Mouse (Mus musculus): ENCODE results near the gene Kcnc3.

Kcnc3 gene

DNA sequence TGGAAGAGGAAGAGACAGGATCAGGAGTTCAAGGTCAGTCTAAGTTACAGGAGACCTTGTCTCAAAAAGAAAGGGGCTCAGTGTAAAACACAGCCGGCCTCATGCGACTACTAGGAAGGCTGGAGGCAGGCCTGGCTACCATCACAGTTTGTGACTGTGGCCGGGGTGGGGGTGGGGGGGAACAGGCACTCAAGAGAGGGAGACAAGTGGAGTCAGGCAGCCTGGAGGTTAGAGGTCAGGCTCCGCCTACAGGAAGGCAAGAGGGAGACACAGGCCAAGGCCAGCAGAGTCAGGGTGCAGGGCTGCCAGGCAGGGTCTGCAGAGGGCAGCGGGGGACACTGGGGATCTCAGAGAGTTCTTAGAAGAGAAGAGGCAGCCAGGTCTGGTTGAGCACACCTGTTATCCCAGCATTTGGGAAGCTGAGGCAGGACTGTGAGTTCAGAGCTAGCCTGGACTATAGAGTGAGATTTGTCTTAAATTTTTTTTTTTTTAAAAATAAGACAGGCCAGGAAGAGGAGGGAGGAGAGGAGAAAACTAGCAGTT is 6.6 kb downstream of the Kcnc3 start:
- DNase-seq (ENCODE audit: low read depth, low spot score): no peak

GRCm38 (mm10) chr7:44597666-44598065 is 7.2 kb downstream of the Kcnc3 start:
- DNase-seq (ENCODE audit: low read depth, low spot score): no peak

DNA sequence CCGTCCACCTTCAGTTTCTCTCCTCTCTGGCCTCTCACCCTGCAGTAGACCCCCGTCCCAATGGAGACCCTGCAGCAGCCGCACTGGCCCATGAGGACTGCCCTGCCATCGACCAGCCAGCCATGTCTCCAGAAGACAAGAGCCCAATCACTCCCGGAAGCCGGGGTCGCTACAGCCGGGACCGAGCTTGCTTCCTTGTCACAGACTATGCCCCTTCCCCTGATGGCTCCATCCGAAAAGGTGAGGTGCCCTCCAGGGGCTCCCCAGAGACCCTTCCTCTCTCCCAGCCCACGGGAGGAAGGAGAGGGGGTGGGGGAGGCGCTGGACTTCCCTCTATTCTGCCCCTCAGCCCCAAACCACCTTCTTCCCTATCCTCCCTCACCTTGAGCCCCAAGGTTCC is 7.9 kb downstream of the Kcnc3 start:
- DNase-seq (ENCODE audit: low read depth, low spot score): no peak

- DNase-seq (ENCODE audit: low read depth, low spot score): no peak
These were observed 10.3 kb downstream of the Kcnc3 start for GRCm38 (mm10) chr7:44600691-44601262.

DNA sequence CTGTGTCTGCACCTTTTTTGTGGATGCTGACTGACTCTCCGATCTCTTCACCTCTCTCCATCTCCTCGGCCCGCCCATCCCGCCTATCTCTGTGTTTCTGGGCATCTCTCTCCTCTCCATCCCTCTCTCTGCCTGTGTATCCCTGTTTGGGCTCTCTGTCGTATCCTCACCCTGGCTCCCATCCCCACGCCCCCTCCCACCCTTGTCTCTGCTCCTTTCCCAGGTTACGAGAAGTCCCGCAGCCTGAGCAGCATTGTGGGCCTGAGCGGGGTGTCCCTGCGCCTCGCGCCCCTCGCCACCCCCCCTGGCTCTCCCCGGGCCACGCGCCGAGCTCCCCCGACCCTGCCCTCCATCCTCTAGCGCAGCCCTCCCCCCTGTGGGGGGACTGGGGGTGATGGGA is 11.2 kb downstream of the Kcnc3 start:
- no peak for DNase-seq (ENCODE audit: low read depth, low spot score)

DNA sequence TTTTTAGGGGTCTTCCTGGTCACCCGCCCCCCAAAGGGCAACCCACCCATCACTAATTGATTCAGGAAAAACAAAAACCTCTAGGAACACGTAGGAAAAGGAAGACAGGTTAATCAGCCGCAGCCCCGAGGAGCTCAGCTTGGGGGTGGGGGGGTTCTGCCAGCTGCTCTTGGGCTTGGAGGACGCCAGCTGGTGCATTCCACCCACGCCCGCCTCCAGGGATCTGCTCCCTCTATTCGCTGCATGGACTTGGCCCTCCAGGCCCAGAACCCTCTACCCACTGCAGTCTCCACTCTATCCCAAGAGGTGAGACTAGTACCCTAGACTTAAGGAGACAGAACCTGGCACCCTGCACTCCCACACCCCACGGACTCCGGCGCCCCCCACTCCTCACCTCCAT is 12.0 kb downstream of the Kcnc3 start:
- DNase-seq (ENCODE audit: low read depth, low spot score): no peak

DNA sequence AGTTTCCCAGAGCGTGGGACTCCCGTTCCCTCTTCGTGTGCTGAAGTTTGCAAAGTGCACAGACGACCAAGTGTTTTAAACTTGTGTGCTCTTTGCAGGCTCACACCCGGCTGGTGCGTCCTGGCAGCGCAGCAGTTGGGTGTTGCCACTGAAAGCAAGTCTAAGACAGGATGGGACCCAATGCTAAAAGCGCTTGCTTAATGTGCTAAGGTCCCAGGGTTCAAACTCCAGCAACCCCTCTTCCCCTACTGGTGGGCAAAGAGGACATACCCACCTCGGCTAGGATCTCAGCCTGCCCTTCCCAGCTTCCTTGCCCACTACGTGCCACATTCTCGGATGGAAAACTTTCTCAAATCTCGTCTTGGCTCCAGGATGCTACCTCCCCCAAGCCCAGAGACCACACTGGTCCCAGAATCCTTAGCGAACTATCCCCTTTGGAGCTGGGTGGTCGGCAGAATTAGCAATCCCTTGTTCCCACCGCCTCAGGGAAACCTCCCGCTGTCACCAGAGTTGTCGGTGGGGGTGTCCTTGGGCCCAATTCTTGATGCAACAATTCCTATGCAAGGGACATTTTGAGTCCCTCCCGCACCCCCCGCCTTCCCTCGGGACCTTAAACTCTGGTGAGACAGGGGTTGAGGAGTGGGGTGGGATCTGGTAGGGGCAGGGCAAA is 12.9 kb downstream of the Kcnc3 start:
- DNase-seq (ENCODE audit: low read depth, low spot score): no peak

GRCm38 (mm10) chr7:44604139-44604606 is 13.7 kb downstream of the Kcnc3 start:
- DNase-seq (ENCODE audit: low read depth, low spot score): no peak

GRCm38 (mm10) chr7:44604619-44605018 is 14.2 kb downstream of the Kcnc3 start:
- no peak for DNase-seq (ENCODE audit: low read depth, low spot score)

DNA sequence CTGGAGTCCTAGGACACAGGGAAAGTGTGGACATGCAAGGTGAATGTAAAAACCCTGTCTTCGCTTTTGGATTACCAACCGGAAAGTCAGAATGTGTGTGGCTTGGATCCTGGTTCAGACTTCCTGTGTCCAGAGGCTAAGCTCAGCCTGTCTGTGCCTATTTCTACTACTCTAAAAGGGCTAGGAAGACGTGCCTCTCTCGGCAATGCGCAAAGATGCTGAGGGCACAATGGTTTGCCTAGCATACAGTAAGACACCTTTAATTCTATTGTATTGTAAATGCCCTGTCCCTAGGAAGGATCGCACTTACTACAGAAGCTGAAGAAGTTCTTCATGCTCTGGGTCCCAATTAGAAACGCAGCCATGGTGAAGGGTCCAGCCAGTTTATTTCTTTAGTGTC is 15.0 kb downstream of the Kcnc3 start:
- no peak for DNase-seq (ENCODE audit: low read depth, low spot score)

DNA sequence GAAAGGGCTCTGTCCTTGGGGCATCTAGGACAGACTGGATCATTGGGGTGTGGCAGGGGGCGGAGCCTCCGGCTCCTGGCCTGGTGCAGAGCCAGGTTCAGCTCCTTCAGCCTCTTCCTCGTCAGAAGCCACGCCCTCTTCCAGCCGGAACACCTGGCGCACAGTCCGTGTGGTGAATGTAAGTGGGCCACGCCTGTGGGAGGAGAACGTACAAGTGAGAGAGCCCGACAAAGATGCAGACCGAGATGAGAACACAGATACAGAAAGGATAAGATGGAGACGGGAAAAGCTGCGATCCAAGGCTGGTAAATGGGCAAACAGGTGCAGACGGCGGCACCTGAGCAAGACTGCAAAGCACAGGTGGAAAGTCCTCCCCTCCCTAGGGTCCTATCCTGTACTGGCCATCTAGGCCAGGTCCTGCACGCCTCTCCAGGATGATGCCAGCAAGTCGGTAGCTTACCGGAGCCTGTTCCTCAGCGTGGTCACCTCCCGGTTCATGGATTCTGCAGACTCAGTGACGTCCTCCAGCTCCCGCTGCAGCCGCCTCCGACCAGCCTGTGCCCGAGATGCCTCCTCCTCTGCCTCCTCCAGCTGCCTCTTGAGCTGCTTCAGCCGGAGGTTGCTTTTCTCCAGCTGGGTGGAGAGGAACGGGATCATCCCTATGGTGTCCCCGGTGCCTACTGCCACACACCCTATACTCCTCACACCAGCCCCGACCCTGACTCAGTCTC is 15.9 kb downstream of the Kcnc3 start:
- no peak for DNase-seq (ENCODE audit: low read depth, low spot score)

GRCm38 (mm10) chr7:44612192-44612591 is 21.7 kb downstream of the Kcnc3 start:
- DNase-seq (ENCODE audit: low read depth, low spot score): no peak

DNA sequence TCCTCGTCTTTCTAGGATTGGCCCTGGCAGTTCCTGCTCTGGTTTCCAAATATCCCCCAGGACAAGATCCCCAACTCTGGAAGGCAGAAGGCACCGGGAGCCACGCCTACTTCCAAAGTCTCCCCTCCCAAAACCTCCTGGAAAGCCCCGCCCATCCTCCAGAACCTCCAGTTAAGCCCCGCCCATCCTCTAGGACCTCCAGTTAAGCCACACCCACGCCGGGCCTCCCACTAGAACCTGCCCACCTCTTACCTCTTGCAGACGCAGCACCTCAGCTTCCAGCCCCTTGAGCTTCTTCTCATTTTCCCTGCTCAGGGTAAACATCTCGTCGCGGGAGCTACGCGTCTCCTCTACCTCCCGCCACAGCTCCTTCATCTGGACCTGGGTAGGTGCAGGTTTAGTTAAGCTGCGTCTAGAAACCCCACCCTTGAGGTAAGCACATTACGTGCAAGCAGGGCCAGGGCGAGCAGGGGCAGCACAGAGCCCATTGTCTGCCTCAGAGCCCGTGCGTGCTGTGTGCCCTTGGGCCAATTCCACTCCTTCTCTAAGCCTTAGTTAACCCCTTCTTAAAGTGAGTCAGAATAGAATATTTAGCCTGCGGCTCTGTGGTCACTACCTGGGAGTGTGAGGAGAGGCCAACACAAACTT is 23.7 kb downstream of the Kcnc3 start:
- no peak for DNase-seq (ENCODE audit: low read depth, low spot score)

DNA sequence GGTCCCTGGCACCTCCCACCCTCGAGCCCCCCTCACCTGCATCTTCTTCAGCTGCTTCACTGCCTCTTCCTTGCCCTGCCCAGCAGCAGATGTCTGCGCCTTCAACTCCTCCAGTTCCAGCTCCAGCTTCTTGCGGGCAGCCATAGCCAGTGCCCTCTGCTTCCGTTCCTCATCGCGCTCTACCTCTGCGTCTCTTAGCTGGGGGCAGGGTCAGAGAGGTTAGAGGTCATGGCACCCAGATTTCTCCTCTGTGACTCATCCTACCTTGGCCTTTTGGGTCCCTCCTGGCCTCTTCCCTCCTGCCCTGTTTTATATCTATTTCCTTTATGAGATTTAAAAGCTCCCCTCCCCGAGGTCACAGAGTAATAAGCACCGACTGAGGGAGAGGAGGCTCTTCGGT is 24.8 kb downstream of the Kcnc3 start:
- DNase-seq (ENCODE audit: low read depth, low spot score): no peak

- no peak for DNase-seq (ENCODE audit: low read depth, low spot score)
These were observed 25.5 kb downstream of the Kcnc3 start for GRCm38 (mm10) chr7:44615987-44616386.

- no peak for DNase-seq (ENCODE audit: low read depth, low spot score)
These were observed 26.6 kb downstream of the Kcnc3 start for GRCm38 (mm10) chr7:44617059-44617458.

GRCm38 (mm10) chr7:44623714-44624542 is 33.5 kb downstream of the Kcnc3 start:
- no peak for DNase-seq (ENCODE audit: low read depth, low spot score)

GRCm38 (mm10) chr7:44624543-44624826 is 34.0 kb downstream of the Kcnc3 start:
- DNase-seq (ENCODE audit: low read depth, low spot score): no peak

DNA sequence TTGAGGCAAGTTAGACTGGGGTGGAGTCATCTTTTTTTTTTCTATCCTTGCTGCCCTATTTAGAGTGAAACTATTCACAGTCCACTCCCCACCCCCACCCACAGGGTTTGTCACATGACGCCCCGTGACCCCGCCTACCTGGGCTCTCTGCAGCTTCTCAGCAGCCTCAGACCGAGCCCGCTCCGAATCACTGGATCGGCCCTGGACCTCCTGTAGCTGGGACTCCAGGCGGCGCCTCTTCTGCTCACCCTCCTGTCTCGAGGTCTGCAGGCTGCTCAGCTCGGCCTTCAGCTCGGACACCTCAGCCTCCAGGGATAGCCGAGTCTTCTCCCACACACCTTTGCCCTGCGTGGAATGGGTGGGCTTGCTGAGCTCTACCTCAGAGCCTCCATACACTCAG is 34.4 kb downstream of the Kcnc3 start:
- no peak for DNase-seq (ENCODE audit: low read depth, low spot score)

GRCm38 (mm10) chr7:44625241-44626067 is 35.0 kb downstream of the Kcnc3 start:
- DNase-seq (ENCODE audit: low read depth, low spot score): no peak

DNA sequence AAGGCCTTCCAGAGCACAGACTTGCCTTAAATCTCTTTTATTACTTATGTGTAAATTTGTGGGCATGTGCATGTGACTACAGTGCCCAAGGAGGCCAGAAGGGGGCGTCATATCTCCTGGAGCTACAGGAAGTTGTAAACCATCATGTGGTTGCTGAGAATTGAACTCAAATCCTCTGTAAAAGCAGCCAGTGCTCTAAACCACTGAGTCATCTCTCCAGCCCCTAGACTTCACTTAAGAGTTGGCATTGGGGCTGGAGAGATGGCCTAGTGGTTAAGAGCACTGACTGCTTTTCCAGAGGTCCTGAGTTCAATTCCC is 35.6 kb downstream of the Kcnc3 start:
- DNase-seq (ENCODE audit: low read depth, low spot score): no peak
